Mouse (Mus musculus): Measurements from ENCODE around the gene Tmem160.

DNA sequence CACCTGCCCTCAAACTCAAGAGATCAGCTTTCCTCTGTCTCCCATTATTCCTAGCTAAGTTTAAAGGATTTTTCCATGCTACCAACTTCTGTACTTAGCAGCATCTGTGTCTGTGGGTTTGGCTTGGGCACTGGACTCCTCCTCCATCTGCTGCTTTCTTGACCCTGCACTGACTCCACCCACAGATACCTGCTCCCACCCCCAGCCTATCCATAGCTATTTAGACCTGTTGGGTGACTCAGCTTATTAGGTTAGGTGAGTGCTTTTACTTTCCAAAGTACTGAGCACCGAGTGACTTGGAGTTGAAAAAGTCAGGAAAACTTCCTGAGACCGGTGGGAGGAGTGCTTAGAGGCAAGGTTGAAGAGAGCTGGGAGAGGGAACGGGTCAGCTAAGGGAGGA lies 37.2 kb upstream of the Tmem160 start:
- TF ChIP-seq CTCF (IDR thresholded peaks at IDR 0.05; ENCODE audit: borderline replicate concordance, extremely low read depth, insufficient read depth, insufficient read length): no peak
- no peak for TF ChIP-seq POLR2A (IDR thresholded peaks at IDR 0.05; ENCODE audit: borderline replicate concordance, extremely low read depth, insufficient read depth, insufficient read length, poor library complexity, severe bottlenecking)

Measured in brain, embryonic 14.5 days (tissue).